Mouse (Mus musculus): ENCODE results near the gene Tmem222. TPM values are rescaled to one million over a fixed set of nuclear protein-coding genes. Genes with fewer than 3 reads are reported as not detected.

Gene Tmem222
- total RNA-seq (2021): 10 to 100 TPM; 87.3 to 91.2 TPM
- long read RNA-seq, experiment 1, transcript Tmem222-201 (6 exons, 1,484 nt): major isoform, 87 of 97 reads
- long read RNA-seq, experiment 1, partial matches to known transcripts: 1 of 97 reads
- long read RNA-seq, experiment 1, other reads (novel, unspliced or antisense): 6 of 97 reads
- long read RNA-seq, experiment 2, transcript Tmem222-201 (6 exons, 1,484 nt): major isoform, 58 of 66 reads
- long read RNA-seq, experiment 2, partial matches to known transcripts: 1 of 66 reads
- long read RNA-seq, experiment 2, other reads (novel, unspliced or antisense): 4 of 66 reads

GRCm38 (mm10) chr4:133277104-133278026, at the start of gene Tmem222:
Tmem222 (minus strand) TSS chr4:133277792.
- DNase-seq (ENCODE audit: extremely low spot score in 1 of 2, low spot score in 2 of 2): peak; percentile 95 to 98
- intact Hi-C loops (cut with DNase I): no loop called here
- peak within 1 kb of the TSS; percentile 91 for H3K4me3 ChIP-seq
- no peak; the same call in 1 of the 2 replicates for TF ChIP-seq CTCF (IDR thresholded peaks at IDR 0.05)
- peak within 1 kb of the TSS; percentile 90 for H3K27ac ChIP-seq

- intact Hi-C loops (cut with DNase I): loop anchor here (10.0 kb wide), 1 partner anchor 105 kb away; no protein-coding TSS in a partner anchor
- no peak for TF ChIP-seq CTCF (IDR thresholded peaks at IDR 0.05)
- no peak for DNase-seq (ENCODE audit: extremely low spot score in 1 of 2, low spot score in 2 of 2)
These were observed 42.1 kb upstream of the Tmem222 start for GRCm38 (mm10) chr4:133319667-133320066.

GRCm38 (mm10) chr4:133315991-133316390, 38.4 kb upstream of the Tmem222 start:
- intact Hi-C loops (cut with DNase I): loop anchor here (10.0 kb wide), 1 partner anchor 109 kb away; no protein-coding TSS in a partner anchor
- TF ChIP-seq CTCF (IDR thresholded peaks at IDR 0.05): no peak
- no peak overlapping the region for H3K4me3 ChIP-seq
- no peak overlapping the region for H3K27ac ChIP-seq
- DNase-seq (ENCODE audit: extremely low spot score in 1 of 2, low spot score in 2 of 2): no peak

More at GRCm38 (mm10) chr4:133319667-133320066, 42.1 kb upstream of the Tmem222 start:
- no peak overlapping the region for H3K4me3 ChIP-seq
- no peak overlapping the region for H3K27ac ChIP-seq

- no peak overlapping the region for H3K4me3 ChIP-seq
- no peak overlapping the region for H3K27ac ChIP-seq
- no peak for TF ChIP-seq CTCF (IDR thresholded peaks at IDR 0.05)
- intact Hi-C loops (cut with DNase I): loop anchor here (10.0 kb wide), 1 partner anchor 110 kb away; no protein-coding TSS in a partner anchor
- DNase-seq (ENCODE audit: extremely low spot score in 1 of 2, low spot score in 2 of 2): no peak
These were observed 37.3 kb upstream of the Tmem222 start for GRCm38 (mm10) chr4:133314896-133315295.

GRCm38 (mm10) chr4:133309948-133310347, 32.4 kb upstream of the Tmem222 start:
- DNase-seq (ENCODE audit: extremely low spot score in 1 of 2, low spot score in 2 of 2): peak; percentile 83 to 94
- intact Hi-C loops (cut with DNase I): loop anchor here (2.0 to 10.0 kb wide), 3 partner anchors 31 to 141 kb away; no protein-coding TSS in a partner anchor
- Histone ChIP-seq H3K27ac (peak overlapping the region; percentile 41; the same call in 1 of the 2 replicates), H3K4me3 (no peak overlapping the region)
- TF ChIP-seq CTCF (IDR thresholded peaks at IDR 0.05): peak; percentile 100

- no peak overlapping the region for H3K27ac ChIP-seq
- intact Hi-C loops (cut with DNase I): no loop called here
- TF ChIP-seq CTCF (IDR thresholded peaks at IDR 0.05): peak; percentile 85
- H3K4me3 ChIP-seq: no peak overlapping the region
- peak in 1 of 2 experiments; percentile 69 for DNase-seq (ENCODE audit: extremely low spot score in 1 of 2, low spot score in 2 of 2)
These were observed 29.7 kb upstream of the Tmem222 start for GRCm38 (mm10) chr4:133307331-133307730.

- no peak overlapping the region for H3K4me3 ChIP-seq
- TF ChIP-seq CTCF (IDR thresholded peaks at IDR 0.05): no peak
- H3K27ac ChIP-seq: no peak overlapping the region
- intact Hi-C loops (cut with DNase I): no loop called here
- no peak for DNase-seq (ENCODE audit: extremely low spot score in 1 of 2, low spot score in 2 of 2)
These were observed 28.2 kb upstream of the Tmem222 start for GRCm38 (mm10) chr4:133305825-133306224.

GRCm38 (mm10) chr4:133304770-133305169, 27.2 kb upstream of the Tmem222 start:
- intact Hi-C loops (cut with DNase I): loop anchor here (5.0 kb wide), 1 partner anchor 357 kb away; no protein-coding TSS in a partner anchor
- TF ChIP-seq CTCF (IDR thresholded peaks at IDR 0.05): no peak
- Histone ChIP-seq H3K27ac (no peak overlapping the region), H3K4me3 (no peak overlapping the region)
- DNase-seq (ENCODE audit: extremely low spot score in 1 of 2, low spot score in 2 of 2): no peak

GRCm38 (mm10) chr4:133302668-133303067, 25.1 kb upstream of the Tmem222 start:
- intact Hi-C loops (cut with DNase I): loop anchor here (5.0 kb wide), 1 partner anchor 355 kb away; no protein-coding TSS in a partner anchor
- DNase-seq (ENCODE audit: extremely low spot score in 1 of 2, low spot score in 2 of 2): no peak
- no peak overlapping the region for H3K27ac ChIP-seq
- no peak overlapping the region for H3K4me3 ChIP-seq
- no peak for TF ChIP-seq CTCF (IDR thresholded peaks at IDR 0.05)

- DNase-seq (ENCODE audit: extremely low spot score in 1 of 2, low spot score in 2 of 2): peak; percentile 67 to 76
- intact Hi-C loops (cut with DNase I): loop anchor here (5.0 kb wide), 1 partner anchor 355 kb away; no protein-coding TSS in a partner anchor
- H3K4me3 ChIP-seq: no peak overlapping the region
- TF ChIP-seq CTCF (IDR thresholded peaks at IDR 0.05): peak; percentile 96
- no peak overlapping the region for H3K27ac ChIP-seq
These were observed 24.2 kb upstream of the Tmem222 start for GRCm38 (mm10) chr4:133301802-133302201.

- intact Hi-C loops (cut with DNase I): loop anchor here (5.0 kb wide), 1 partner anchor 353 kb away; no protein-coding TSS in a partner anchor
- DNase-seq (ENCODE audit: extremely low spot score in 1 of 2, low spot score in 2 of 2): no peak
- no peak overlapping the region for H3K4me3 ChIP-seq
- TF ChIP-seq CTCF (IDR thresholded peaks at IDR 0.05): no peak
- H3K27ac ChIP-seq: peak overlapping the region; percentile 88
These were observed 22.8 kb upstream of the Tmem222 start for GRCm38 (mm10) chr4:133300421-133300820.

Data from left cerebral cortex, adult 2 months (tissue).